Mouse (Mus musculus) adrenal gland, adult 2 months (tissue): ENCODE measurements around the gene Hist1h3c. TPM values are rescaled to one million over a fixed set of nuclear protein-coding genes. Genes with fewer than 3 reads are reported as not detected.
A peak's percentile ranks its signal among the peaks of the same experiment; 100 is the strongest.
"Not testable (repeated sequence)": the region's sequence is repeated elsewhere in the genome, so short reads cannot be mapped to it uniquely, and the experiment has no call there.

ENCODE experiments used
- DNase-seq: peaks from one replicate; pipeline ENCODE4 v3.0.0; 2021
- microRNA-seq, 2 experiments: library from miRNA; unstranded; fragments of <30 nt; microRNA quantifications; one replicate each; pipeline ENCODE4 v1.2.0; 2021
- polyA plus RNA-seq: library from polyadenylated mRNA; depleted of rRNA; stranded (reverse); fragments of >200 nt; gene quantifications from 2 replicates; pipeline ENCODE4 v1.2.3, GENCODE M21; 2012; rRNA removed
- total RNA-seq, 2 experiments: library from RNA; stranded (reverse); gene quantifications; 2 replicates each; pipeline ENCODE4 v1.2.3; 2021

The Hist1h3c gene
- total and polyA plus RNA-seq, 3 experiments, result 4.6 to 14.7 (median 6.7) TPM

DNA sequence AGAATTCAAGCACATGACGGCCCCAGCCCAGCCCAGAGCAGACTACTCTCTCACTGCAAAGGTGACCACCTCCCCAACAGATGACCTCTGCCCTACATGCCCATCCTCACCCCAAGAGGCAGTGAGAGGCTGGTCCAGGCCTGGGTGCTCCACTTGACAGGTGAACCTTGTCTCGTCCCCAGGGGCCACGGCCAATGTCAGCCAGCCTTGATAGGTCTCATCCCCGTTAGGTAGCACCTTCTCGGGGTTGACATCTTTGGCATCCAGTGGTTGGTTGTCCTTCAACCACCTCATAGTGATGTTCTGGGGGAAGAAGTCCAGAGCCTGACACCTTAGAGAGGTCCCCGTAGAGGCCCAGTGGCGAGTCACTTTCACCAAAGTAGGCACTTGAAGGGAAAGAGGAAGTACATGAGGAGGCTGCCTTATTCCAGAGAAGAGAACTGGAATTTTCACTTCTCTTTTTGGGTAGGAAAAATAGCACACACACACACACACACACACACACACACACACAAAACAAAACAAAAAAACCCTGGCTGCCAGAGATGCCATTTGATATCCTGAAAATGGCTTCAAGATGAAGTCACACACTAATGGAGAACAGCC is 39.5 kb downstream of the Hist1h3c start:
- DNase-seq, result no peak

- DNase-seq, result not testable (repeated sequence)
Observed at GRCm38 (mm10) chr13:23702801-23703200, 42.6 kb downstream of the Hist1h3c start.

DNA sequence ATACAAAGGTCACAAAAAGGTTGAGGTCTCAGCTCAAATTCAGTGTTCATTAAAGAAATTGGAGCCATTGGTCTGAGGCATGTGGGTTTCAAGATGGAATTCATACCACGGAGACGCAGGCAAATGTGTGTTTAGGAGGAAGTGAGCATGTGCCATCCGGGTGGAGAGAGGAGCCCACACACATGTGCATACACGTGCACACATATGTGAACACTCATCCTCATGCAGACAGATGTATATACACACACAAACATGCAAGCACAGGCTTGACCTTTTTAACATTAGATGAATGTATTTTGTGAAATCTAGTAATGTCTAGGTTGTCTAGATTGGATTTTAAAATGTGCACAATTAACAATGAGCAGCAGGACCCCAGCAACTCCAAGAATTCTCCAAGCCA is 43.2 kb downstream of the Hist1h3c start:
- DNase-seq, result no peak

DNA sequence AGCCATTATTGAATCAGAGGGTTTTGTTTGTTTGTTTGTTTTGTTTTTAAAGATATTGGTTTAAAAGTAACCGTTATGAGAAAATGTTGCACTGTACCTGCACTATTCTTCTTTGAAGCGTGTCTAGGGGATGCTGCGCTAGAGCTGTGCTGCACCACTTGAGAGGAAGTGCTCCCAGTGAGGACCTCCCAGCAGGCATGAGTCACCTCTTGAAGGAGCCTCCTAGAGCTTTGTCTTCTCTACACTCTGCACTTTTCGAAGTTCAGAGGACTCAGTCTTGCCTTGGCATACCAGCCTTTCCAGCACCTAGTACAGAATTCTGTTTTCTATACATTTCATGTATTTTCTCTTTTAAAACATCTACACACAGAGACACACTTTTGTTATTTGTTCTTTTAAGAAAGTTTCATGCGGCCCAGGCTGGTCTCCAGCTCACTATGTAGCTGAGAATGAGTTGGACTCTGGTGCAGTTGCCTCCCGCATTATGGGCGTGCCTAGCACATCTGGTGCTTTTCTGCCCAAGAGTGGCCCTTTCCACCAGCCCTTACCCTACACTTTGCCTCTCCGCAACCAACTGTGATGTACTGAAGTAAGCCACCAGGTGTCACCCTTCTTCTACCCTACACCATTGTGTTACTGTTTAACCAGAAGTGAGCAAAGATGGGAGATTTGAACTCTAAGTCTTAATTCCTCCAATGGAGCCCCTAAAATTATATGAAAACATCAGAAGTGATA is 44.4 kb downstream of the Hist1h3c start:
- DNase-seq, result peak; percentile 81

DNA sequence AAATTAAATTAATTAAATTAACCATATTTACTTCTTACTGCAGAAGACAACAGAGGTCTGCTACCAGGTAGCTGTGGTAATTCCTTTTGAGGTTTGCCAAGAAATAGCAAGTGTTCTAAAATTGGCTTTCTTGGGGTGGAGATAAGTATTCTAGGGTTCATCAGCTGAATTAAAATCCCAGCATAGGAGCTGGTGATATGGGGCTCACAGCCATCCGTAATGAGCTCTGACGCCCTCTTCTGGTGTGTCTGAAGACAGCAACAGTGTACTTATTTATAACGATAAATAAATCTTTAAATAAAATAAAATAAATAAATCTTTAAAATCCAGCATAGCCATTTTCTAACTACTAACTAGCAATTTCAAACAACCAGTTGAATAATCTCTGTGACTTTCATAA is 45.6 kb downstream of the Hist1h3c start:
- DNase-seq, result no peak

DNA sequence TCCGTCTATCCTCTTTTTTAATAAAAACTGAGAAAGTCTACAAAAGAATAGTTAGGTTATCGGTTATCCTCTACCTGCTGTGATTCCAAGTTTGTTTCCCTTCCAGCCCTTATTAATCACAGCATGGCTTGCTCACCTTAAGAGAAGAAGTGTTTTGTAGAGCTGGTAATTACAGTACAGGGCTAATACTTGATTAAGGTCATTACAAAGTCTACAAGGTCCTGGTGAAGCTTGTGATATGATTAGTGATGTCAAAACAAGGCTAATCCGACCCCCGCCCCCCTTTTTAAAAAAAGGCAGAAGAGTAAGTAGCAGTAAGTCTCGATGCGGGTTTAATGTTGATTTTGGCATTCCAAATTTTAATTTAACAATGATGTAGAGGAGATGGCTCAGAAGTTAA is 46.4 kb downstream of the Hist1h3c start:
- no peak for DNase-seq

DNA sequence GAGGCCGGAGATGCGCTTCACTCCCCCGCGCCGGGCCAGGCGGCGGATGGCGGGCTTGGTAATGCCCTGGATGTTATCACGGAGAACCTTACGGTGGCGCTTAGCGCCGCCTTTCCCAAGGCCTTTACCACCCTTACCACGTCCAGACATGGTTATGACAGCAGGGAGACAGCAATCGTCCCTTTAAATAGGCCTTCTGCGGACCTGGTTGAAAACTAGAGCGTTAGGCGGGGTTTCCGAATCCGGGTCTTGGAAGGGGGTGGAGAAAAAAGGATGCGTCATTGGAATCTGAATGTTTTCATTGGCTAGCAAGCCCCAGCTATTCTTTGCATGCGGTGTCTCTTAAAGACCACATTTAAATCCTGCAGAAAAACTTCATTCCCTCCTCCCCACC is 47.1 kb downstream of the Hist1h3c start, which contains the start of gene Hist1h4c:
TSS of gene Hist1h4c (minus strand) at position 155 of the 394 bp plus-strand sequence.
- peak; percentile 98 for DNase-seq

- DNase-seq, result peak; percentile 46
Observed at GRCm38 (mm10) chr13:23697491-23698299, 47.7 kb downstream of the Hist1h3c start.

DNA sequence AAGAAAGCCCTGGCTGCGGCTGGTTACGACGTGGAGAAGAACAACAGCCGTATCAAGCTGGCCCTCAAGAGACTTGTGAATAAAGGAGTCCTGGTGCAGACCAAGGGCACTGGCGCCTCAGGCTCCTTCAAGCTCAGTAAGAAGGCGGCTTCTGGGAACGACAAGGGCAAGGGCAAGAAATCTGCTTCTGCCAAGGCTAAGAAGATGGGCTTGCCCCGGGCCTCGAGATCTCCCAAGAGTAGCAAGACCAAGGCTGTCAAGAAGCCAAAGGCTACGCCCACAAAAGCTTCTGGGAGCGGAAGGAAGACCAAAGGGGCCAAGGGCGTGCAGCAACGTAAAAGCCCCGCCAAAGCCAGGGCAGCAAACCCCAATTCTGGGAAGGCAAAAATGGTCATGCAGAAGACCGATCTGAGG is 49.3 kb downstream of the Hist1h3c start:
- DNase-seq, result peak; percentile 34

- DNase-seq, result no peak
Observed at GRCm38 (mm10) chr13:23695514-23695913, 49.9 kb downstream of the Hist1h3c start, which contains the start of gene Hist1h1t. Hist1h1t (plus strand) TSS chr13:23695814.

Small RNAs within 50 kb of the gene (microRNA-seq; reads per million reads assigned to microRNA genes)
- gene Gm44314 (0 reads per million in 2 experiments), gene Gm44484 (0 reads per million in 2 experiments)

Other genes with a start within 250 kb of the Hist1h3c start
Only the 30 nearest of the 37 such genes appear.
- gene Hist1h1d, start 192.3 kb downstream of the Hist1h3c start, total RNA-seq, result 1 to 10 TPM; 2.4 to 3.4 TPM
- gene Hist1h1d, start 192.3 kb downstream of the Hist1h3c start, polyA plus RNA-seq, result not detected in 2 replicates
- 10 to 100 TPM; 41.4 to 51.2 TPM for gene Hist1h3e, start 183.2 kb downstream of the Hist1h3c start, total RNA-seq
- gene Hist1h3e, start 183.2 kb downstream of the Hist1h3c start, polyA plus RNA-seq, result 12.8 and 14.0 TPM in 2 replicates
- 1 to 10 TPM; 2.7 to 4.9 TPM for gene Hist1h2ae, start 174.4 kb downstream of the Hist1h3c start, total RNA-seq
- 0.90 and 3.7 TPM in 2 replicates for gene Hist1h2ae, start 174.4 kb downstream of the Hist1h3c start, polyA plus RNA-seq
- 10 to 100 TPM; 41.1 to 60.2 TPM for gene Hist1h2bg, start 174.2 kb downstream of the Hist1h3c start, total RNA-seq
- gene Hist1h2bg, start 174.2 kb downstream of the Hist1h3c start, polyA plus RNA-seq, result 25.3 and 27.0 TPM in 2 replicates
- 10 to 100 TPM; 17.9 to 21.6 TPM for gene Hist1h2bf, start 171.4 kb downstream of the Hist1h3c start, total RNA-seq
- 0.80 and 5.5 TPM in 2 replicates for gene Hist1h2bf, start 171.4 kb downstream of the Hist1h3c start, polyA plus RNA-seq
- 1 to 10 TPM; 2.9 to 6.4 TPM for gene Hist1h2ad, start 171.2 kb downstream of the Hist1h3c start, total RNA-seq
- gene Hist1h2ad, start 171.2 kb downstream of the Hist1h3c start, polyA plus RNA-seq, result 2.5 and 3.2 TPM in 2 replicates
- gene Hist1h3d, start 169.8 kb downstream of the Hist1h3c start, total RNA-seq, result 1 to 10 TPM; 3.7 to 6.5 TPM
- 3.7 TPM in 2 replicates for gene Hist1h3d, start 169.8 kb downstream of the Hist1h3c start, polyA plus RNA-seq
- gene Hist1h4d, start 164.0 kb downstream of the Hist1h3c start, total RNA-seq, result 100 to 1,000 TPM; 118 to 129 TPM
- gene Hist1h4d, start 164.0 kb downstream of the Hist1h3c start, polyA plus RNA-seq, result 2.6 and 2.7 TPM in 2 replicates
- 10 to 100 TPM; 11.3 to 14.8 TPM for gene Hist1h2be, start 124.5 kb downstream of the Hist1h3c start, total RNA-seq
- gene Hist1h2be, start 124.5 kb downstream of the Hist1h3c start, polyA plus RNA-seq, result 1.7 and 2.0 TPM in 2 replicates
- 10 to 100 TPM; 44.2 to 71.4 TPM for gene Hist1h1e, start 123.0 kb downstream of the Hist1h3c start, total RNA-seq
- 1.0 and 1.2 TPM in 2 replicates for gene Hist1h1e, start 123.0 kb downstream of the Hist1h3c start, polyA plus RNA-seq
- 1 to 10 TPM; 2.0 to 2.5 TPM for gene Hist1h2ac, start 61.7 kb downstream of the Hist1h3c start, total RNA-seq
- 0.34 and 0.87 TPM in 2 replicates for gene Hist1h2ac, start 61.7 kb downstream of the Hist1h3c start, polyA plus RNA-seq
- 100 to 1,000 TPM; 143 to 210 TPM for gene Hist1h2bc, start 61.4 kb downstream of the Hist1h3c start, total RNA-seq
- gene Hist1h2bc, start 61.4 kb downstream of the Hist1h3c start, polyA plus RNA-seq, result 308 and 343 TPM in 2 replicates
- gene Hist1h1t, start 49.8 kb downstream of the Hist1h3c start, total RNA-seq, result not detected
- not detected in 2 replicates for gene Hist1h1t, start 49.8 kb downstream of the Hist1h3c start, polyA plus RNA-seq
- 10 to 100 TPM; 70.2 to 84.7 TPM for gene Hist1h4c, start 47.1 kb downstream of the Hist1h3c start, total RNA-seq
- 1.7 and 2.8 TPM in 2 replicates for gene Hist1h4c, start 47.1 kb downstream of the Hist1h3c start, polyA plus RNA-seq
- 10 to 100 TPM; 22.3 to 33.0 TPM for gene Hfe, start 34.7 kb downstream of the Hist1h3c start, total RNA-seq
- gene Hfe, start 34.7 kb downstream of the Hist1h3c start, polyA plus RNA-seq, result 27.9 and 30.3 TPM in 2 replicates
- gene Hist1h1c, start 6.8 kb downstream of the Hist1h3c start, total RNA-seq, result 100 to 1,000 TPM; 168 to 270 TPM
- 32.9 and 41.2 TPM in 2 replicates for gene Hist1h1c, start 6.8 kb downstream of the Hist1h3c start, polyA plus RNA-seq
- gene Hist1h2bb, start 1.1 kb upstream of the Hist1h3c start, total RNA-seq, result 10 to 100 TPM; 17.1 TPM
- gene Hist1h2bb, start 1.1 kb upstream of the Hist1h3c start, polyA plus RNA-seq, result 4.2 and 5.6 TPM in 2 replicates
- 10 to 100 TPM; 25.7 to 26.0 TPM for gene Hist1h2ab, start 5.5 kb upstream of the Hist1h3c start, total RNA-seq
- gene Hist1h2ab, start 5.5 kb upstream of the Hist1h3c start, polyA plus RNA-seq, result 1.6 and 4.1 TPM in 2 replicates
- gene Hist1h3b, start 6.7 kb upstream of the Hist1h3c start, total RNA-seq, result 10 to 100 TPM; 25.0 to 32.1 TPM
- gene Hist1h3b, start 6.7 kb upstream of the Hist1h3c start, polyA plus RNA-seq, result 2.5 and 3.2 TPM in 2 replicates
- gene Hist1h4b, start 11.4 kb upstream of the Hist1h3c start, total RNA-seq, result 10 to 100 TPM; 64.3 to 65.2 TPM
- 2.4 and 3.9 TPM in 2 replicates for gene Hist1h4b, start 11.4 kb upstream of the Hist1h3c start, polyA plus RNA-seq
- 10 to 100 TPM; 21.1 to 26.3 TPM for gene Hist1h4a, start 15.6 kb upstream of the Hist1h3c start, total RNA-seq
- 0.36 and 2.1 TPM in 2 replicates for gene Hist1h4a, start 15.6 kb upstream of the Hist1h3c start, polyA plus RNA-seq
- 10 to 100 TPM; 32.5 to 35.7 TPM for gene Hist1h3a, start 16.8 kb upstream of the Hist1h3c start, total RNA-seq
- gene Hist1h3a, start 16.8 kb upstream of the Hist1h3c start, polyA plus RNA-seq, result 4.2 and 6.6 TPM in 2 replicates
- gene Hist1h1a, start 18.1 kb upstream of the Hist1h3c start, total RNA-seq, result 10 to 100 TPM; 11.0 to 19.6 TPM
- 0.21 and 0.25 TPM in 2 replicates for gene Hist1h1a, start 18.1 kb upstream of the Hist1h3c start, polyA plus RNA-seq
- gene Trim38, start 24.3 kb upstream of the Hist1h3c start, total RNA-seq, result under 1 TPM in 1 of 2 experiments, not detected in 1; 0.43 TPM
- not detected in 2 replicates for gene Trim38, start 24.3 kb upstream of the Hist1h3c start, polyA plus RNA-seq
- gene Slc17a2, start 61.4 kb upstream of the Hist1h3c start, total RNA-seq, result under 1 TPM in 1 of 2 experiments, not detected in 1; 0.20 TPM
- gene Slc17a2, start 61.4 kb upstream of the Hist1h3c start, polyA plus RNA-seq, result 0.07 TPM in 1 of 2 replicates, not detected in the other
- 1 to 10 TPM in 1 of 2 experiments, under 1 TPM in 1; 0.35 to 1.6 TPM for gene Slc17a3, start 93.8 kb upstream of the Hist1h3c start, total RNA-seq
- 0.20 TPM in 1 of 2 replicates, not detected in the other for gene Slc17a3, start 93.8 kb upstream of the Hist1h3c start, polyA plus RNA-seq
- gene Slc17a1, start 122.1 kb upstream of the Hist1h3c start, total RNA-seq, result under 1 TPM in 1 of 2 experiments, not detected in 1; 0.24 TPM
- not detected in 2 replicates for gene Slc17a1, start 122.1 kb upstream of the Hist1h3c start, polyA plus RNA-seq
- gene Slc17a4, start 169.4 kb upstream of the Hist1h3c start, total RNA-seq, result under 1 TPM; 0.14 to 0.43 TPM
- gene Slc17a4, start 169.4 kb upstream of the Hist1h3c start, polyA plus RNA-seq, result 0.08 and 0.15 TPM in 2 replicates
- not detected for gene Hist1h2ba, start 188.6 kb upstream of the Hist1h3c start, total RNA-seq
- gene Hist1h2ba, start 188.6 kb upstream of the Hist1h3c start, polyA plus RNA-seq, result not detected in 2 replicates
- not detected for gene Hist1h2aa, start 188.9 kb upstream of the Hist1h3c start, total RNA-seq
- gene Hist1h2aa, start 188.9 kb upstream of the Hist1h3c start, polyA plus RNA-seq, result not detected in 2 replicates